Mouse (Mus musculus) adrenal gland, postnatal 25 days (tissue): ENCODE results near the gene Pou6f2. TPM values are rescaled to one million over a fixed set of nuclear protein-coding genes. Genes with fewer than 3 reads are reported as not detected.

ENCODE experiments used
- DNase-seq: peaks from one replicate; pipeline ENCODE4 v3.0.0; 2021; ENCODE audit warnings: mixed read lengths
- total RNA-seq: library from RNA; stranded (reverse); gene quantifications from 2 replicates; pipeline ENCODE4 v1.2.3, GENCODE M21; 2021

Gene Pou6f2
- total RNA-seq, 1 experiment from 2014 or later, result not detected

DNA sequence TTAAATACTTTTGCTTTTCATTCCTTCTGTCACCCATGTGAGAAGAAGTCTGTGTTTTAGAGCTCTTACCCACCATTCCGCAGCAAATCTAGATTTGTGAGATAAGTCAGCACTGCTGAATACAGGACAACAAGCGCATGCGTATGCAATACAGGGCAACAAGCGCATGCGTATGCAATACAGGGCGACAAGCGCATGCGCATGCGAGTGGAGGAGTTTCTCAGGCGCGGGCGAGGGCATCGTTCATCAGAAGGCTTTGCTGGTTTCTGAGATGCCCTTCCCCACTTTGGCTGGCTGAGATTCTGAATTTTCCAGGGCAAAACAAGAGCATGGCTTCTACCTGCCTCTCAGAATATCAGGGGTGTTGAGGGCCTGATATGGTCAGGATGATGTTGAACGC is 186.2 kb downstream of the Pou6f2 start:
- DNase-seq, result no peak

DNA sequence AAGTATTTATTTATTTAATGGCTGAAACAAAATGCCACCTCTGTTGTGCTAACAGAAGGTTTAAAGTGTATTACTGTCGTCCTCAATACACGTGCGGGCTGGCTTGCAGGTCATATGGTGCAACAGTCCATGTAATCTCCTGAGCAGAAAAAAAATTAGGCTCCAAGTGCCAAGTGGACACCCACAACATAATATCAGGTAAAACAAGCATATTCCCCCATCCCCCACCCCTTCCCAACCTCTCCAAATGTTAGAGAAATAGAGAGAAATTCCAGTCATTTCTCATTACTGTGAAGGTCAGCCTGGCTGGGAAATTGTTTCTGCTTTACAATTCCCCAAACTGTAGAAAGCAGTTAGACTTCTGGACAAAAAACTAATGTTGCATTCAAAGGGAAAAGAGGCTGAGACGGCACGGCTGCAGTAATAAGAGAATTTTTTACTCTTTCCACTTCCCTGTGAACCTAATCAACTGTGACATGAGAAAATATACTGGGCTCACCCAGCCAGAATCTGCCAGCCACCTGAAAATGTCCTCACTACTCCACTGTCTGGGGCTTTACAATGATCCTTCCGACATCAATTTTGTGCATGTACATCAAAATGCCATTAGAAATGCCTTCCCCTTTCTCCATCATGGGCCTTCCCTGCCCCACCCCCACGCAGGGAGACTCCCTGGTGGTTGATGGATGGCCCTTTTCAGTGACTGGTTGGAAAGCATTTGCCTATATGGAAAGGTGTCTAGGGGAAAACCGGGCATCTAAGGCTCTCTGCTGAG is 192.8 kb downstream of the Pou6f2 start:
- DNase-seq, result no peak

DNA sequence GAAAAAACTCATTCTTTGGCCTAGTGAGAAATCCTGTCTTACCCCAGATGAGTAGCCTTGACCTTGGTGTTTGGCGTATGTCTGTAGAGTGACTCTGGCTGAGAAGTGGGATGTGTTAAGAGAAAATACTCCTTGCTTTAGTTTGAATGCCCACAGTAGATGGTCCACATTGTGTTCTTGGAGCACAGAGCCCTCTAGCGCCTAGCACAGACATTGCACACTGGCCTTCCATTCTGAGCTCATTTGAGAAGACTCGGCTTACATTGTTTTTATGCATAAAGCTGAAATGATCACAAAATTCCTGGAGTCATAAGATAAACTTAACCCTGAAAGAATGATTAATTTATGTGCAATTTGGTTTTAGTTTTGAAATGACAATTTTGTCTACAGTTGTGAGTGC is 223.5 kb downstream of the Pou6f2 start:
- DNase-seq, result peak; percentile 42

DNA sequence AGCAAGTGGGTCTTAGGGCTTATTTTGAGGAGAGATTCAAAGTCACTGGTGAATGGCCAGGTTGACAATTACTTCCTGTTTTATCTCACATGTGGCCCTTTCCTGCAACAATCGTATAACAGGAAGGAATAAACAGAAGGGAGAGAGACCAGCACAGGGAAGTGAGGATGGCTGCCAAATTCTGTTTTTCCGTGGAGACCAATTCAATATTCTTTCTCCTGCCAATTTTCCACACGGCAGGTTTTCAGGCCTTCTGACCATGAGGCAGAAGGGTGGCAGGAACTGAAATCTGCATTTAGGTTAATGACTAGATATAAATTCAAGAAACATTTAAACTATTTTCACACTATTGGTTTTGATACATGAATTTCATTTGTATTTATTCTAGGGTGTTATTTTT is 224.5 kb downstream of the Pou6f2 start:
- no peak for DNase-seq

DNA sequence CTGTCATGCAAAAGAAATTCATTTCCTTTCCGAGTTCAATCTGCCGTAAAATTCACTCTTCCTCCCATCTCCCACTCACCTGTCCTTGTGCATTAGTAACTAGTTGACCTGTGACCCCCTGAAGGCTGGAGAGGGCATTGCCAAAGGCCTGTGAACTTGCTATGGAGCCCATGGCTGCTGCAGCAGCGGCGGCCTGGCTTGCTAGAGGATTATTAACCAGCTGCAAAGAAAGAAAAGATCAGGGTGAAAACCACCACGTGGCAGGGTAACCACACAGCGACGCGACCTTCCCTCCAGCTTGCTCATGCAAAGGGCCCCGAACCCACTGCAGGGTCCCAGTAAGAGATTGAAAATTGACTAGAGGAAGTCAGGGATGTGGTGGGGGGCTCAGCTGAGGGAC is 225.2 kb downstream of the Pou6f2 start:
- no peak for DNase-seq

DNA sequence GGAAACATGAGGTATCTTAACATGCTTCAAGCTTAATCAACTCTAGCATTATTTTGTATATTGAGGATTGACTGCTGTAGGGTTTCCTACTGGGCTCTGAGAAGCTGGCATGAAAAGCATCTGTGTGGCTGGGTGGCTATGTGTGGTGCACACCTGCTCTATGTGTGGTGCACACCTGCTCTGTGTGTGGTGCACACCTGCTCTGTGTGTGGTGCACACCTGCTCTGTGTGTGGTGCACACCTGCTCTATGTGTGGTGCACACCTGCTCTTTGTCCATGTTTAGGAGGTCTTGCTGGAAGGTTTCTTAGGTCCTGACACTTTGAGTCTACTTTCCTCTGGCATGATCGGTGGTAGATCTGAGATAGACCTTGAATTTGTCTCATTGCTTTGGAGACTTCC is 233.3 kb downstream of the Pou6f2 start:
- no peak for DNase-seq

DNA sequence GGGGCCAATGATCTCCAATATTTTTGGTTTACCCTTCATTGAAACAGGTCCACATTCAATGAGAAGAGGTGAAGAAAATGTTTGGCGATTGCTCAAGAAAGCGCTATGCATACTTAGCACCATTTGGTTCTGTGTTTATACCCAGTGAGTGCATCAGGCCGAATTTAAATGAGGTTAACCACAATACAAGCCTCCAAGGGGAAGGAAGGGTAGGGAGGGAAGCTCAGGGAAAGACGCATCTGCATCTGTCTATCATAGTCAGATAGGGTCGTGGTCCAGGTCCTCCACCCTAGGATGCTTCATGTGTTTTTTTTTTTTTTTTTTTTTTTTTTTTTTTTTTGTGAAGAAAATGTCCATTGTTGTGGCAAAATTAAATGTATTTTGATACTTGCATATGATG is 236.9 kb downstream of the Pou6f2 start:
- no peak for DNase-seq

DNA sequence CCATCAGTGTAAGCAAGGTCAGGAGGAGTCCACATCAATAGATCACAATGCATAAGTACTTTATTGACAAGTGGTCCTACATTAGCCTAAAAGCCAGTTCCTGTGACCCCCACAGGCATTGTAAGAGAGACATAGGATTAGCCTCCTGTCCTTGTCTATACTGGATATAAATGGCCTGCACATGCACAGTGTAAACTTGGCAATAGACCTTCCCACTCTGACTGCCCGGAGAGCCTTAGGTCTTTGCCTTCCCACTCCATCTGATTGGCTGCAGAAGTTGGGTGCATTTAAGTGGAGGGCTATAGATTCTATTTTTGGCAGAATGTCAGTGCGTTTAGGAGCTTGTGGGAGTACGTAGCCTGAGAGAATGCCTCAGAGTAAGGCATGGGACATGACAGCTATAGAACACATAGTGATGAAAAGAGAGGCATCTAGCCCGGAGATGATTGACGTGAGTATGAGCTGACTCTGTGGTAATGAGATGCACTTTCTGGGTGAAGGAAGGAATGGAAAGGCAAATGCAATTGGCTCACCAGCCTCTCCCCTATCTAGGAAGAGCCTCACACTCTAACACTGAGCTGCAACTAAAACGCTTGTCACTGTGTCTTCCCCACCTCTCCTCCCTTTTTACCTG is 243.4 kb downstream of the Pou6f2 start:
- no peak for DNase-seq

DNA sequence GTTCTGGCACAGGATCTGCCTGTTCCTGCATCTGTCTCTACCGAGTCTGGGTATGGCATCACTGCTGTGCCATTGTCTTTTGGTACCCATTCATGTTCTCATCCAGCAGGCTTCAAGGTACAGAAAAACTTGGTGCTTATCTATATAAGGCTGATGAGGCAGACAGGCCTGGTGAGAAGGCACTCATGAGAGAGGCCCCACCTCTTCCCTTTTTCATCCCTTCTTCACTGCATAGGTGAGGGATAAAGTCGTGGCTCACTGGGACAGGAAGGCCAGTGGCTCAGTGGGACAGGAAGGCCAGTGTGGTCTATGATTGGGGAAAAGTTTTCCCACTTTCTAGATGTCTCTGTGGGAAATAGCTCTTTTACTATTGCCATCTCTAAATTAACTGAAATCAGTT is 263.8 kb downstream of the Pou6f2 start:
- no peak for DNase-seq

DNA sequence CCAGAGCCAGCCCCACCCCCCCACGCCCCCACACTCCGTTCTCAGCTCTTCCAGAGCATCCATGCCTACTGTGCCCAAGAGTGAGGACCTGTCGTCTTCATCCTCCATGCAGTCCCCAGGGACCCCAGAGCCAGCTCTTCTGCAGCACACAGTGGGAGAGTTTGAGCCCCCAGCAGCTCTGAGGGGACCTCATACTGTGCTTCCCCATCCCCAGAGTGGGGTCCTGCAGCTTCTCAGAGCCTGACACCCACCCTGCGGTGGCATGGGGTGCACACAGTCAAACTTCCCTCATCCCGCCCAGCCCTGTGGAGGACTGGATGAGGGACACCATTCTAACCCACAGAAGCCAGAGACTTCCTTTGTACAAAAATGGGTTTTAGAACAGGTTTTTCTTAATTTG is 264.3 kb downstream of the Pou6f2 start:
- no peak for DNase-seq

DNA sequence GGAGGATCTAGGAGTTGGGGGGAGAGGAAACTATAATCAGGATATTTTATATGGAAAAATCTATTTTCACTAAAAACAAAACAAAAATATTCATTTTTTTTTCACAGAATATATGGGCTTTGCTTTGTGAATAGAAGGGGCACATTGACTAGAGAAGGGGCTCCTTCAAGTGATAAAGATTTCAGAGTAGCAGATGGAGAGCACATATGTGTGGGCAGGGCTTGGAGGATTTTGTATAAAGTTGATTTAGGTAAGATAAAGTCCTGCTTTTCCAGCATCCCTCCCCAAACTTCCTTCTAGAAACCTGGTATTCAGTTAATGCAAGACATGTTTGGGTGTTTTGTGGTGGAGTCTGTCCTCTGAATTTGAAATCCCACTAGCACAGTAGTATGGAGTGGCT is 266.2 kb downstream of the Pou6f2 start:
- no peak for DNase-seq

DNA sequence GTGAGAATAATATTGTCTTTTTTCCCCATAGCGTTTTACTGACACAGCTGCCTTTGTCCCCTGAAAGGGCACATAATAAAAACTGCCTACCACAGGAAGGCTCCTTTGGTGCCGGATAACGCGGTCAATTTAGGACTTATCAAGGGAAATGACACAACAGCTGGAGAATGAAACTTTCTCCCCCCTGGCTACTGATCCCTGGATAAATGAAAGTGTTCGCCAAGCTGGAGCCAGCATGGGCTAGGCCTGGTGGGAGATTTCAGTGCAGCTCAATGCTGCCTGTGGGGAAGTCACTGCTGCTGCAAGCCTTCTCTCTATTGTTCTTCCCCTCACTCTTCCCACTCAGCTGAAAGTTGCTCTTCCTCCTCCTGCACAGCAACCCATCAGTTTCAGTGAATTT is 267.8 kb downstream of the Pou6f2 start:
- no peak for DNase-seq

DNA sequence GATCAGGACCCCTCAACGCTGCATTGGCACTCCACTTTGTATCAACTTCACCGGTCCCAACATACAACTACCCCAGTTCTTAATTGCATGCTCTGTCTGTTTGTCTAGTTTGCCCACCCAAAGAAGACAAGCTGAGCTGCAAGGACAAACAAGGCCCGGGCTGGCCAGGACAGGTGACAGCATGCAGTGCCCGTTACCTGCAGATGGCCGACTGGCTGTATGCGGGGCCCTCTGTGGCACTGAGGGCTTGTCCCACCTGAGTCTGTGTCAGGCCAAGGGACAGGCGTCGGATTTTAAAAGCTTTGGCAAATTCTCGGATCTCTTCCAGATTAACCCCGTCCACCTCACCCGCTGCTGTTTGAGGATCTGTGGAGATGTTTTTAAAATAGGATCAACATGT is 268.7 kb downstream of the Pou6f2 start:
- DNase-seq, result no peak

DNA sequence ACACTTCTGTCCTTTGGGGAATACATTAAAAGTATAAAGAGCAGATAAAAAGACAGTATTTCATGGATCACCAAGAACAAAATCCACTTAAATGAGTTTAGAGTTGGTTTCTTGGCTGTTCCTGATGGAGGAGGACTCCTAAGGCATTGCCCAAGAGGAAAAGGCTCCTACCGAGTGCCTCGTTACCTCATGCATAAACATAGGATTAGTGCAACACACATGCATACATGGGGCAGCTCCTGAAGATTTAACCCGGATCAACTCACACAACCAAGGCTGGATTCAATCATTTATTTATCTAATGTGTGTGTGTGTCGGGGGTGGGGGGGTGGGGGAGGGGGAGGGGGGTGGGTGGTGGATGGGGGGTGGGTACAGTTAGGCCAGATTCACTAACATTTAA is 269.4 kb downstream of the Pou6f2 start:
- no peak for DNase-seq

DNA sequence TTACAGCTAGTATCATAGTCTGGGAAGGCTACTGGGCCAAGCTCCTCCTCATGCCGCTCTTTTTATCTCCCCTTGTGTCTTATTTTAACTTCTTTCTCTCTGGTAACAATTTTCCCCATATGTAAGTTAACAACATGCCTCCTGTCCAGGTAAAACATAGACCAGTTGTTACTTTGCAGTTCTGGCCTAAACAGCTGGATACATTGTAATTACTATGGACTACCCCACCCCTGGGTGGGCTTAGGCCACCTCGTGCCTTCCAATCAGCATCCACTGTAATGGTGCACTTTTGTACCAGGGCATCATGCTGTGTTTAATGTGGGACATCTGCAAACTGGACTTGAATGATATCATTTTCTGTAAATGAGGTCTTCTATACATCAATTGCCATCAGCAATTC is 271.4 kb downstream of the Pou6f2 start:
- no peak for DNase-seq

DNA sequence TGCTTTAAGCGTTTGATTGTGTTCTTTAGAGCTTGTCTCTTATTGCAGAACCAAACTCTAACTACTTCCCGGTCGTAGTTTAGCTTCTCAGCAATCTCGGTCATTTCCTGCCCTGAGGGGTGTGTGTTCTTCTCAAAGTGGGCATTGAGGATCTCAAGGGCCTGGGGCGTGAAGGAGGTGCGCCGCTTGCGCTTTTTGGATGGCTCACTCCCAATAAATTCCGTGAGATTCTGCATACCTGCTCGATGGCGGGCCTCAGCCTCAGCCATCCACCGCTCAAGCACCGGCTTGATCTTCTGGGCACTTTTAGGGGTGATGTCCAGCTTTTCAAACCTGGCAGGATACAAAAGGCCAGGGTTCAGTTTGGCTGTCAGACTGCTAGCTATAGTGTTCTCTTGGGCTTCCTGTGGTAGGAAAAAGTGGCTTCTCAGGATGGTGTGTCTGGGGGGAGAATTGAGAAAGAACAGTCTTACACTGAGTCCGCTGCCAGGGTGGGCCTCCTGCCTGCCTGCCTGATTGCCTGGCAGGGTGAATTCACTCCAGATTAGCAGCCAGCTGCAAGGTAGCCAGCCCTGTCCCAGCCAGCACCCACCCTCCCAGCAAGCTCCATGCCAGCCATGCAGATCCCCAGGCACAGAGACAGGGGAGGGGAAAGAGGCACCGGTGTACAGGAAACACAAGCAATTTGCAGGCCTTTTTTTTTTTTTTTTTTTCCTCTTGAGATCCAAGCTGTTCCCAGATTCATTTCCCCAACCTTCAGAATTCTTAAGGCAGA is 272.1 kb downstream of the Pou6f2 start:
- DNase-seq, result no peak

DNA sequence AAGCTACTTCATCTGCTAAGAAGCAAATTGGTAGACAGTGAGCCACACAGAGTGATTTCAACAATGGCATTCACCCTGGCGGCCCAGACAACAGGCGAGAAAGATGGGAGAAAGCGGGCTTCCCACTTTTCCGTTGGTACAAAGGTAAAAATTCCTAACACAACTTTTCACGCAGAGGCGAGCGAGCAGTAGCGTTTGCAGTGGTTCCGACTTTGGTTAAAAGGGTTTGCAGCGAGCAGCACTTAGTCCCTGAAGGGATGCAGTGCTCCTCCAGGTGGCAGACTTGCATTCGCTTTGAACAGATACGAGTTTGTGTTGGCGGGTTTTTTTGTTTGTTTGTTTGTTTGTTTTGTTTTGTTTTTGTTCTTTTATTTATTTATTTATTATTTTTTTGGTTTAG is 273.1 kb downstream of the Pou6f2 start:
- peak; percentile 26 for DNase-seq

DNA sequence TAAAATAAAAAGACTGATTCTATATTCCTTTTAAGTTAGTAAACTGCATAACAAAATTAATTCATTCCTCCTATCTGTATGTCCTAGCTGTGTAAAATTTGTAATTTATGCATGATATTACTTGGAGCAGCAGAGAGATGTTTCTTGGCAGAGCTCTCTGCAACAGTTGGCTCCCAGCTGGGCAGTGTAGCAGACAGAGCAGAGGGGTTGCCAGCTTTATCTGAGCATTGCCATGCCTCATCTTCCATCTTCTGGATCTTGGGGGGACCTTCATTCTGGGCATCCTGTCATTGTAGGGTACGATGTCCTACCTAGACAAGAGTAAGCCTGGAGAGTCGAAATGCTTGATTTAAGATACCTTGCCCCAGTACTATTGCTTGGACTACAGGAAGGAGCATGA is 277.1 kb downstream of the Pou6f2 start:
- no peak for DNase-seq

DNA sequence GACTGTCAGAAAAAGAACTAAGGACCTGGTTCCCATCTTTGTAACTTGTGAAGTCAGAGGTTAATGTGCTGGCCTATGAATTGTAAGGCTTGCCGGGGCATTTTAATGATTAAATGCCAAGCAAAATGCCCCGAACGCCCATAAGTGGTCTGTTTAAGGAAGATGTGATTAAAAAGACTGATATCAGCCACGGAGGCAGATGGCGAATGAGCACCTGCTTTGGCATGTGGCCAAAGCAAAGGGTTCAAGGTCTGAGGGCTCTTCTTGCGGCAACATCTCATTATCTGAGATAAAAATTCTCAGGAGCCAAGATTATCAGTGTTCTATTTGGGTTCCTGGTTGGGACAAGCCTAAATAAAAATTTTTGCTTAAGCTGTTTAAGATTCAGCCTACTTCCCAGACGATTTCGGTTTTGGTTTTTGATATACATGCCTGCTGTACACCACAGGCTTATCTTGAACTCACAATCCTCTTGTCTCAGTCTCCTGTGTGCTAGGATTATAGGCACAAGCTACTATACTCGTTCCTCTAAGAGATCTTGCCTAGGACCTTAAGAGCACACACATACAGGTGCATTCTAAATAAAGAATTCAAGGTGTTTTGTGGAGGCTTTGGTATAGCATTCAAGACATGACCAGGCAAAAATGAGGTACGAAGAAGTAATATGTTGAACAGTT is 315.9 kb downstream of the Pou6f2 start:
- DNase-seq, result no peak
